Mouse (Mus musculus) macrophage (primary cell): ENCODE results near the gene Cfap57. TPM values are rescaled to one million over a fixed set of nuclear protein-coding genes. Genes with fewer than 3 reads are reported as not detected.
"Not testable (repeated sequence)": the region's sequence is repeated elsewhere in the genome, so short reads cannot be mapped to it uniquely, and the experiment has no call there.

ENCODE experiments used
- H3K27ac ChIP-seq: fragments of 350-480 bp; formaldehyde crosslinking; 2 replicates; pipeline ENCODE4 v1.9.0; 2021
- H3K36me3 ChIP-seq: fragments of 350-480 bp; formaldehyde crosslinking; 2 replicates; pipeline ENCODE4 v1.9.0; 2021; ENCODE audit errors: inconsistent target
- H3K4me3 ChIP-seq: fragments of 350-480 bp; formaldehyde crosslinking; 2 replicates; pipeline ENCODE4 v1.9.0; 2021; ENCODE audit errors: inconsistent target
- H3K79me2 ChIP-seq: fragments of 350-480 bp; formaldehyde crosslinking; 2 replicates; pipeline ENCODE4 v1.9.0; 2021; ENCODE audit errors: inconsistent target
- WGBS: methylation state at CpG from one replicate; pipeline ENCODE4 v1.1.7; 2026; ENCODE audit warnings: inconsistent platforms; ENCODE audit not compliant: missing documents; 5-methylcytosine and 5-hydroxymethylcytosine counted together
- polyA plus RNA-seq: library from polyadenylated mRNA; stranded (reverse); fragments of 250-400 nt; gene quantifications from 3 replicates; pipeline ENCODE4 v1.2.4, GENCODE M21; 2018; ENCODE audit warnings: inconsistent platforms

Gene Cfap57
- polyA plus RNA-seq, 1 experiment from 2014 or later = not detected

- H3K27ac ChIP-seq = no peak overlapping the region
- H3K36me3 ChIP-seq = no peaks in the 10 kb centered on the region
- H3K4me3 ChIP-seq = no peak overlapping the region
- H3K79me2 ChIP-seq = no peaks in the 10 kb centered on the region
- WGBS = 75% methylated on average over 14 of the region's 16 CpGs
Observed at GRCm38 (mm10) chr4:118517497-118518146, 103.0 kb downstream of the Cfap57 start.

DNA sequence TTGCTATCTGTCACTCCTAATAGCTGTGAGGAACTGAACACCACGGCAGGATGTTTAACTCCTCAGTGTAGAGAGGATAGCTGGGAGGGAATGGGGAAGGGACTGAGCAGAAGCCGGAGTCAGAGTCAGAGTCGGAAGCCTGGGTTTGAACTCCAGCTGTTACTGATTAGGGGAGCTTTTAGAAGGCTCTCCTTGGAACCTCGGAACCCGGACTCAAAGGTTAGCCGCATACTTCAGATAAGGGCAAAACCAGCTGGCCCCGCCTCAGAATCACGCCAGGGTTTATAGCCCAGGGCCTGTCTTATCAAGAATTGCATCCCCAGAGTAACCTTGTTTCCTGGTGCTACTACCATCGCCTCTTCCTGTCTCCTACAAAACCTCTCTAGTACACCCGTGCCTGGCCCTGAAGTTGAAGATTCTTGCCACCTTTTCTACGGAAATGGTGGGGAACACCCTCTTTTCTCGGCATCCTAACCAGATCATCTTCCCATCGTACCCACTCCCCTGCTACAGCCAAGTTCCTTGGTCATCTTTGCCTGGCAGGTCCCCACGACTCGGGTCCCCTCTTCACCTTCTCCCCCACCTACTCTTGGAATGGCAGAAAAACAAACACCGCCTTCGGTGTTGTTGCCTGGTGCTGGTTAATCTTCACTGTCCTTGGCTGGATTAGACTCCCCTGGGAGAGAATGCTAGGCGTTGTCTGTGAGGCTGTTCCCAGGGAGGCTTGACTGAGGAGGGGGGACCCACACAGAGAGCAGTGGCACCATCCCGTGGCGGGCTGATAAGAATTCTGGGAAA lies 103.7 kb downstream of the Cfap57 start:
- no peaks in the 10 kb centered on the region for H3K79me2 ChIP-seq
- H3K4me3 ChIP-seq = no peak overlapping the region
- 58% methylated on average over 20 of the region's 20 CpGs for WGBS
- H3K36me3 ChIP-seq = no peaks in the 10 kb centered on the region
- H3K27ac ChIP-seq = no peak overlapping the region

GRCm38 (mm10) chr4:118509050-118509449 lies 111.5 kb downstream of the Cfap57 start:
- Histone ChIP-seq H3K4me3 (no peak overlapping the region), H3K79me2 (no peaks in the 10 kb centered on the region), H3K27ac (no peak overlapping the region), H3K36me3 (no peaks in the 10 kb centered on the region)
- WGBS = 81% methylated on average over 6 of the region's 6 CpGs

DNA sequence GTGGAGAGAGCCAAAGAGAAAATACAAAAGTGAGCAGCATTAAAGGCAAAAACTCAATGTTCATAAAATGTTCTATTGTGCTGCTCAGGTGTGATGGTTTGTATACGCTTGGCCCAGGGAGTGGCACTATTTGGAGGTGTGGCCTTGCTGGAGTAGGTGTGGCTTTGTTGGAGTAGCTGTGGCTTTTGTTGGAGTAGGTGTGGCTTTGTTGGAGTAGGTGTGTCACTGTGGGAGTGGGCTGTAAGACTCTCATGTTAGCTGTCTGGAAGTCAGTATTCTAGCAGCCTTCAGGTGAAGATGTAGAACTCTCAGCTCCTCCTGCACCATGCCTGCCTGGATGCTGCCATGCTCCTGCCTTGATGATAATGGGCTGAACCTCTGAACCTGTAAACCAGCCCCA lies 113.4 kb downstream of the Cfap57 start:
- H3K4me3 ChIP-seq, H3K36me3 ChIP-seq, H3K79me2 ChIP-seq, H3K27ac ChIP-seq: not testable (repeated sequence)
- WGBS = 100% methylated on average over 1 of the region's 1 CpGs

DNA sequence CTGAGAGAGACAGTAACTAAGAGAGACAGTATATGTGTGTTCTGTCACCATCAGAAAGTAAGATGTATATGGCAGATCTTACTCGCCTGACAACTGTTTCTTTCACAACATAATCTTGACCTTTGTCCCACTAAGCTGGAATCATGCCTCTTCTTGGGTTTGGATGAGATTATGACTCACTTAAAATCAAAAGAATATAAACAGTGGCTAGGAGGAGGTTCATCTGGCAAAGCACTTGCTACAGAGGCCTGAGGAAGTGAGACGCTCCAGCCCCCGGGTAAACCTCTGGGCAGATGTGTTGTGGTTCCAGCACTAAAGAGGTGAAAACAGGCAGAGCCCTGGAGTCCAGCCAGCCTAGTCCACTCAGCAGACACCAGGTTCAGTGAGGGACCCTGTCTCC lies 115.0 kb downstream of the Cfap57 start:
- no peak overlapping the region for H3K4me3 ChIP-seq
- WGBS = 53% methylated on average over 3 of the region's 3 CpGs
- no peaks in the 10 kb centered on the region for H3K79me2 ChIP-seq
- no peaks in the 10 kb centered on the region for H3K36me3 ChIP-seq
- H3K27ac ChIP-seq = no peak overlapping the region

Other genes starting within 250 kb of the Cfap57 start
- gene Szt2, start 211.5 kb downstream of the Cfap57 start, polyA plus RNA-seq = 3.0 to 9.6 TPM (median 5.2 TPM) in 3 replicates
- gene Med8, start 211.4 kb downstream of the Cfap57 start, polyA plus RNA-seq = 69.4 to 89.5 TPM (median 85.4 TPM) in 3 replicates
- 152 to 208 TPM (median 177 TPM) in 3 replicates for gene Elovl1, start 192.7 kb downstream of the Cfap57 start, polyA plus RNA-seq
- 0.63 to 3.8 TPM (median 2.6 TPM) in 3 replicates for gene Cdc20, start 183.4 kb downstream of the Cfap57 start, polyA plus RNA-seq
- 0.26 TPM in 1 of 3 replicates, not detected in the others for gene Mpl, start 163.3 kb downstream of the Cfap57 start, polyA plus RNA-seq
- gene Tie1, start 130.7 kb downstream of the Cfap57 start, polyA plus RNA-seq = not detected in 3 replicates
- gene 2610528J11Rik, start 93.8 kb downstream of the Cfap57 start, polyA plus RNA-seq = not detected in 3 replicates
- not detected in 3 replicates for gene Tmem125, start 76.7 kb downstream of the Cfap57 start, polyA plus RNA-seq
- gene Ebna1bp2, start within 50 bp of the Cfap57 start, polyA plus RNA-seq = 26.7 to 58.3 TPM (median 41.6 TPM) in 3 replicates
- not detected in 3 replicates for gene Olfr62, start 38.2 kb upstream of the Cfap57 start, polyA plus RNA-seq
- gene Olfr1342, start 72.0 kb upstream of the Cfap57 start, polyA plus RNA-seq = not detected in 3 replicates
- not detected in 3 replicates for gene Olfr1341, start 82.7 kb upstream of the Cfap57 start, polyA plus RNA-seq
- gene Olfr1340, start 99.4 kb upstream of the Cfap57 start, polyA plus RNA-seq = not detected in 3 replicates
- gene Olfr1339, start 111.4 kb upstream of the Cfap57 start, polyA plus RNA-seq = not detected in 3 replicates
- not detected in 3 replicates for gene Olfr1338, start 138.0 kb upstream of the Cfap57 start, polyA plus RNA-seq
- gene Olfr1337, start 161.8 kb upstream of the Cfap57 start, polyA plus RNA-seq = not detected in 3 replicates
- gene Olfr1335, start 189.2 kb upstream of the Cfap57 start, polyA plus RNA-seq = not detected in 3 replicates
- not detected in 3 replicates for gene Olfr1333, start 215.5 kb upstream of the Cfap57 start, polyA plus RNA-seq
- not detected in 3 replicates for gene Olfr1331, start 243.9 kb upstream of the Cfap57 start, polyA plus RNA-seq